Comparison of ENCODE assay signal across 15 mouse cellular contexts in genomic region chr3:123172151-123172550, GRCm38 (mm10).
"Had no signal": no experiment of that assay in that cellular context is flagged by ENCODE, and none has a peak within 500 bp of the region (broad histone marks: within the 10 kb centered on the region; RNA-seq: fewer than 3 reads in every experiment).

No protein-coding gene starts in this region.

- H3K9me3 ChIP-seq: lung, embryonic 15.5 days; megakaryocyte, embryonic 14.5 days; midbrain, embryonic 13.5 days; midbrain, embryonic 15.5 days; neural tube, embryonic 12.5 days; stomach, embryonic 15.5 days had no signal

- H3K4me3 ChIP-seq: lung, embryonic 15.5 days; megakaryocyte, embryonic 14.5 days; midbrain, embryonic 13.5 days; midbrain, embryonic 15.5 days; neural tube, embryonic 12.5 days; stomach, embryonic 15.5 days had no signal

- DNase-seq: liver, postnatal 0 days; lung, adult 2 months; lung, postnatal 14 days; lung, postnatal 36 days; right cerebral cortex, postnatal 14 days; thymus, adult 2 months; thymus, postnatal 25 days; thymus, postnatal 4 days had no signal

- H3K27ac ChIP-seq: lung, embryonic 15.5 days; macrophage; midbrain, embryonic 13.5 days; midbrain, embryonic 15.5 days; neural tube, embryonic 12.5 days; stomach, embryonic 15.5 days had no signal

- H3K4me1 ChIP-seq: megakaryocyte, embryonic 14.5 days; midbrain, embryonic 13.5 days; midbrain, embryonic 15.5 days; neural tube, embryonic 12.5 days had no signal

- H3K27me3 ChIP-seq: lung, embryonic 15.5 days; megakaryocyte, embryonic 14.5 days; midbrain, embryonic 13.5 days; midbrain, embryonic 15.5 days; neural tube, embryonic 12.5 days; stomach, embryonic 15.5 days had no signal

- H3K36me3 ChIP-seq: lung, embryonic 15.5 days; midbrain, embryonic 13.5 days; midbrain, embryonic 15.5 days; neural tube, embryonic 12.5 days; stomach, embryonic 15.5 days had no signal
